Mouse (Mus musculus): ENCODE results near the gene Igsf21. TPM values are rescaled to one million over a fixed set of nuclear protein-coding genes. Genes with fewer than 3 reads are reported as not detected.

Gene Igsf21
- polyA plus RNA-seq, 1 experiment from 2014 or later = 50.8 TPM

GRCm38 (mm10) chr4:140147857-140148695 lies 98.5 kb downstream of the Igsf21 start:
- Histone ChIP-seq H3K36me3 (no peaks in the 10 kb centered on the region), H3K4me1 (peaks cover 20% of the 10 kb centered on the region), H3K27ac (replicated peaks) (peak overlapping the region; percentile 58), H3K9ac (replicated peaks) (peak overlapping the region; percentile 18; the same call in 1 of the 2 replicates), H3K9me3 (no peaks in the 10 kb centered on the region), H3K27me3 (no peaks in the 10 kb centered on the region), H3K4me2 (replicated peaks) (no peak overlapping the region), H3K4me3 (no peak overlapping the region)
- 56% methylated on average over 20 of the region's 20 CpGs for WGBS
- ATAC-seq (replicated peaks) = no peak

GRCm38 (mm10) chr4:140147079-140147840 lies 99.3 kb downstream of the Igsf21 start:
- H3K4me1 ChIP-seq = peaks cover 20% of the 10 kb centered on the region
- H3K9me3 ChIP-seq = no peaks in the 10 kb centered on the region
- H3K27me3 ChIP-seq = no peaks in the 10 kb centered on the region
- no peak overlapping the region for H3K4me3 ChIP-seq
- peak overlapping the region; percentile 58 for H3K27ac ChIP-seq (replicated peaks)
- H3K36me3 ChIP-seq = no peaks in the 10 kb centered on the region
- no peak for ATAC-seq (replicated peaks)
- WGBS = 55% methylated on average over 15 of the region's 15 CpGs
- no peak overlapping the region for H3K4me2 ChIP-seq (replicated peaks)
- H3K9ac ChIP-seq (replicated peaks) = peak overlapping the region; percentile 18; the same call in 1 of the 2 replicates

GRCm38 (mm10) chr4:140143884-140144525 lies 102.6 kb downstream of the Igsf21 start:
- Histone ChIP-seq H3K9ac (replicated peaks) (no peak overlapping the region), H3K4me3 (no peak overlapping the region), H3K36me3 (no peaks in the 10 kb centered on the region), H3K4me2 (replicated peaks) (no peak overlapping the region), H3K27ac (replicated peaks) (no peak overlapping the region), H3K4me1 (peaks cover 20% of the 10 kb centered on the region), H3K27me3 (no peaks in the 10 kb centered on the region), H3K9me3 (no peaks in the 10 kb centered on the region)
- WGBS = 86% methylated on average over 10 of the region's 10 CpGs
- ATAC-seq (replicated peaks) = no peak

- no peak for ATAC-seq (replicated peaks)
- Histone ChIP-seq H3K9me3 (no peaks in the 10 kb centered on the region), H3K4me2 (replicated peaks) (no peak overlapping the region), H3K36me3 (no peaks in the 10 kb centered on the region), H3K9ac (replicated peaks) (no peak overlapping the region), H3K27me3 (no peaks in the 10 kb centered on the region), H3K4me1 (peaks cover 17% of the 10 kb centered on the region), H3K4me3 (no peak overlapping the region), H3K27ac (replicated peaks) (no peak overlapping the region)
- WGBS = 93% methylated on average over 6 of the region's 6 CpGs
Observed at GRCm38 (mm10) chr4:140143178-140143577, 103.4 kb downstream of the Igsf21 start.

- Histone ChIP-seq H3K9ac (replicated peaks) (no peak overlapping the region), H3K4me3 (no peak overlapping the region), H3K4me1 (0 out of 2 replicates have a peak, but pooled peaks cover 5% of the 10 kb centered on the region), H3K4me2 (replicated peaks) (no peak overlapping the region), H3K27ac (replicated peaks) (no peak overlapping the region), H3K9me3 (no peaks in the 10 kb centered on the region; the same call in 1 of the 2 replicates), H3K27me3 (no peaks in the 10 kb centered on the region), H3K36me3 (no peaks in the 10 kb centered on the region)
- no peak for ATAC-seq (replicated peaks)
- WGBS = 71% methylated on average over 9 of the region's 9 CpGs
Observed at GRCm38 (mm10) chr4:140140485-140140884, 106.1 kb downstream of the Igsf21 start.

- no peak for ATAC-seq (replicated peaks)
- no peak overlapping the region for H3K9ac ChIP-seq (replicated peaks)
- H3K36me3 ChIP-seq = no peaks in the 10 kb centered on the region
- no peaks in the 10 kb centered on the region; the same call in 1 of the 2 replicates for H3K9me3 ChIP-seq
- no peak overlapping the region for H3K27ac ChIP-seq (replicated peaks)
- no peaks in the 10 kb centered on the region for H3K27me3 ChIP-seq
- H3K4me2 ChIP-seq (replicated peaks) = no peak overlapping the region
- 76% methylated on average over 5 of the region's 5 CpGs for WGBS
- no peaks in the 10 kb centered on the region for H3K4me1 ChIP-seq
- no peak overlapping the region for H3K4me3 ChIP-seq
Observed at GRCm38 (mm10) chr4:140138846-140139245, 107.7 kb downstream of the Igsf21 start.

- Histone ChIP-seq H3K36me3 (no peaks in the 10 kb centered on the region), H3K4me2 (replicated peaks) (no peak overlapping the region), H3K4me1 (peaks cover 8% of the 10 kb centered on the region; the same call in 1 of the 2 replicates), H3K9ac (replicated peaks) (no peak overlapping the region), H3K27me3 (no peaks in the 10 kb centered on the region), H3K9me3 (no peaks in the 10 kb centered on the region; the same call in 1 of the 2 replicates), H3K4me3 (no peak overlapping the region), H3K27ac (replicated peaks) (no peak overlapping the region)
- ATAC-seq (replicated peaks) = no peak
- 31% methylated on average over 9 of the region's 9 CpGs for WGBS
Observed at GRCm38 (mm10) chr4:140131625-140132321, 114.8 kb downstream of the Igsf21 start.

- WGBS = 9% methylated on average over 5 of the region's 5 CpGs
- Histone ChIP-seq H3K4me3 (no peak overlapping the region), H3K27me3 (no peaks in the 10 kb centered on the region), H3K27ac (replicated peaks) (no peak overlapping the region), H3K4me2 (replicated peaks) (no peak overlapping the region), H3K36me3 (no peaks in the 10 kb centered on the region), H3K9ac (replicated peaks) (no peak overlapping the region), H3K9me3 (no peaks in the 10 kb centered on the region; the same call in 1 of the 2 replicates), H3K4me1 (peaks cover 13% of the 10 kb centered on the region; the same call in 1 of the 2 replicates)
- ATAC-seq (replicated peaks) = no peak
Observed at GRCm38 (mm10) chr4:140131201-140131600, 115.4 kb downstream of the Igsf21 start.

GRCm38 (mm10) chr4:140129553-140130275 lies 116.9 kb downstream of the Igsf21 start:
- no peaks in the 10 kb centered on the region for H3K9me3 ChIP-seq
- no peak overlapping the region for H3K27ac ChIP-seq (replicated peaks)
- no peaks in the 10 kb centered on the region for H3K27me3 ChIP-seq
- no peak overlapping the region for H3K4me2 ChIP-seq (replicated peaks)
- ATAC-seq (replicated peaks) = no peak
- 54% methylated on average over 12 of the region's 12 CpGs for WGBS
- H3K36me3 ChIP-seq = no peaks in the 10 kb centered on the region
- no peak overlapping the region for H3K9ac ChIP-seq (replicated peaks)
- peaks cover 16% of the 10 kb centered on the region for H3K4me1 ChIP-seq
- H3K4me3 ChIP-seq = no peak overlapping the region

GRCm38 (mm10) chr4:140128116-140128515 lies 118.5 kb downstream of the Igsf21 start:
- no peak for ATAC-seq (replicated peaks)
- Histone ChIP-seq H3K4me1 (peaks cover 21% of the 10 kb centered on the region), H3K9me3 (no peaks in the 10 kb centered on the region), H3K9ac (replicated peaks) (no peak overlapping the region), H3K27ac (replicated peaks) (no peak overlapping the region), H3K4me2 (replicated peaks) (no peak overlapping the region), H3K27me3 (no peaks in the 10 kb centered on the region), H3K36me3 (no peaks in the 10 kb centered on the region), H3K4me3 (no peak overlapping the region)
- 82% methylated on average over 11 of the region's 11 CpGs for WGBS

GRCm38 (mm10) chr4:140125806-140126205 lies 120.8 kb downstream of the Igsf21 start:
- ATAC-seq (replicated peaks) = no peak
- 90% methylated on average over 7 of the region's 7 CpGs for WGBS

More at GRCm38 (mm10) chr4:140125806-140126205, 120.8 kb downstream of the Igsf21 start:
- Histone ChIP-seq H3K9ac (replicated peaks) (no peak overlapping the region), H3K4me2 (replicated peaks) (no peak overlapping the region), H3K27ac (replicated peaks) (no peak overlapping the region), H3K4me3 (no peak overlapping the region), H3K4me1 (peaks cover 21% of the 10 kb centered on the region), H3K27me3 (no peaks in the 10 kb centered on the region), H3K9me3 (no peaks in the 10 kb centered on the region), H3K36me3 (no peaks in the 10 kb centered on the region)
